Mouse (Mus musculus): ENCODE data around the gene Bglap.

DNA sequence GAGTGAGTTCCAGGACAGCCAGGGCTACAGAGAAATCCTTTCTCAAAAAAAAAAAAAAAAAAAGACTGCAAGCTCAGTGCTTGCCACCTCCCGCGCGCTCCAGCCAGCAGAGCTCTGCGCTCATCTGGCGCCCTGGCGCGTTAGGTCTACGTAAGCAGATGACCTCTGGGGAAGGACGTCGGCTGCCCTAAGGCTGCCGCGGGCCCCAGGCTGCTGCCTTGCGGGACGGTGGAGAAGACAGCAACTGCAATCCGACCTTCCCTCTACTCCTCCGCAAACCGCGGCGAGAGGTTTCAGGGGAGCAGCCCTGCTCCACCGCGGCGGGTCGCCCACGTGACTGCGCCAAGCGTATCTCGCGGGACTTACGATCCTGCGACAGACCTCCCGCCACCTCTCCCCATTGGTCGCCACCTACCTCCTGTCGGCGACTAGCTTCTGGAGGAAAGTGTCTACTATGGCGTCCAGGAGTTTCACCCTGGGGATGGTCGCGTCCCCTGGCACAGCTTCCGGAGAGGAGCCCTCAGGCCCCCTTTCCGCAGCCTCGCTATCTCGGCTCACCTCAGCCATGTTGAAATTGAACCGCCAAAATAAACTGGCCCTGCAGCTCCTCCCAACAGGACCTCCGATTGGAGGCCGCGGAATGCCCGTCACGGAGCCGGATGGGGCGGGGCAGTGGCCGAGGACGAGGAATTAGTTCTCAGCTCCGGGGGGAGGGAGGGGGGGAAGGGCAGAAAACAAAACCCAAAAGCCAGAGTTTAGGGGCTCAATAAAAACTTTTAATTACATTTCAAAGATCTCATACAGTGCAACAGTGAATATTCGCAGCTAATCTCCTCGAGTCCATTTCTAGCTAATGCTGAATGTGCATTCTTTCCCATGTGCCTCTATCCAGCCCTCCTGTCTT is 25.7 kb upstream of the Bglap start, which contains the start of gene Pmf1:
- TF ChIP-seq CTCF (IDR thresholded peaks at IDR 0.05; ENCODE audit: insufficient read depth, low read length) (no peak), POLR2A (IDR thresholded peaks at IDR 0.05; ENCODE audit: borderline replicate concordance, extremely low read depth, low read depth, low read length) (peak; percentile 95)

Measured in lung, adult 2 months (tissue).